Mouse (Mus musculus): Measurements from ENCODE around the gene Slc38a6. TPM values are rescaled to one million over a fixed set of nuclear protein-coding genes. Genes with fewer than 3 reads are reported as not detected.
A peak's percentile ranks its signal among the peaks of the same experiment; 100 is the strongest.

Gene Slc38a6
- total RNA-seq (2022) = 1 to 10 TPM in 3 of 4 experiments, under 1 TPM in 1; 0.99 to 2.7 (median 2.3) TPM

DNA sequence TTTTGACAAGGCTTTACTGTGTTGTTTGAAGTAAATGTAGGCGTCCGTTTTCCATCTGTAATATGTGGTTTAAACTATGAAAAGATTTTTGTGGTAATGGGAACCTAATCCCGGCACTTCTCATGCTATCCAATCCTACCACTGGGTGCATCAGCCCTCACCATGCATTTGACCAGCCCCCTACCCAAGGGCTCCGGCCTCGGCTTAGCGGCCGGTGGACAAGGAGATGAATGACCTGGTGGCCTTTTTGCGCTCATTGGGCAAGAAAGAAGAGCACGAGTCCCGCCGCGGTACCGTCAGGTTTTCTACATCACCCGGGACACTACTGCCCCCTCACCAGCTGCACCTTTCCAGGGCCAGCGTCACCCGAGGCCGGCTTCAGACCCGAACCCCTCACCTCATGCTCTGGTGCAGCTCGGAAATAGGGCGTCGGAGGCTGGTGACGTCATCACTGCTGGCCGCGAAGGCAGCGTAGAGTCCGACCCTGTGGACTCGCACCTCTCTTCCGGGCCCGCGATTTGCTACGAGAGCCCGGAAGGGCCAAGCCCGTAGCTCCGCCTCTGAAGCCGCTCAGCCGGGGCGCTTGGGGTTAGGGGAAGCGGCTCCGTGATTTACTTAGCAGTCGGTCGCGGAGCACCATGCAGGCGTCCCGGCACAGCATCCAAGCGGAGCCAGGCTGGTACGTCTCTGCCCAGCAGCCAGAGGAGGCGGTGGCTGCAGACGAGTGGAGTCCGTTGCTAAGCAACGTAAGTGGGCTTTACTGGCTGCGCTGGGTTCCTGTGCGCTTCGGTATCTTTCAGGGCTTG is at the start of gene Slc38a6, which contains the start of gene Trmt5:
Slc38a6 (plus strand) TSS at position 493 of the 806 bp plus-strand sequence.
Trmt5 (minus strand) TSS at position 424 of the 806 bp plus-strand sequence.
- peak; percentile 83 to 88 for DNase-seq (ENCODE audit: low spot score in 2 of 2)

GRCm38 (mm10) chr12:73241960-73242359 is 44.6 kb upstream of the Slc38a6 start:
- DNase-seq (ENCODE audit: low spot score in 2 of 2) = peak; percentile 20 to 52

GRCm38 (mm10) chr12:73245687-73246086 is 40.9 kb upstream of the Slc38a6 start:
- no peak for DNase-seq (ENCODE audit: low spot score in 2 of 2)

GRCm38 (mm10) chr12:73255006-73255405 is 31.6 kb upstream of the Slc38a6 start:
- DNase-seq (ENCODE audit: low spot score in 2 of 2) = no peak

- no peak for DNase-seq (ENCODE audit: low spot score in 2 of 2)
Observed at GRCm38 (mm10) chr12:73259269-73259668, 27.3 kb upstream of the Slc38a6 start.

DNA sequence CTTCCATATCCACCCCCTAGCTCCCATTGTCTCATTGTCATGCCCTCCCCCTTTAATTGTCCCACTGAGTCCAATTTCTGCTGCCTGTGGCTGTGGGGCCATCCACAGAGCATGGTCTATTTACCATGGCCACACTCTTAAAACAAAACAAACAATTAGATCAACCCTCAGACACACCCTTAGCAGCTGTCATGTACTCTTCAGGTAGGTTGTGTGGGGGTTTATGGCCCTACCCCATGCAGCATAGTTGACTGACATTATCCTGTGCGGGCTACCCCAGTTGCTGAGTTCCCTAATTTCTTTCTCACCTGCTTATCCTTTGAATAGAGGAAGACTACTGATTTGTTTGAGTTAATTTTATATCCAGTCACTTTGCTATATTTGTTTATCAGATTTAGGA is 26.2 kb upstream of the Slc38a6 start:
- DNase-seq (ENCODE audit: low spot score in 2 of 2) = no peak

- no peak for DNase-seq (ENCODE audit: low spot score in 2 of 2)
Observed at GRCm38 (mm10) chr12:73265381-73265978, 21.1 kb upstream of the Slc38a6 start.

DNA sequence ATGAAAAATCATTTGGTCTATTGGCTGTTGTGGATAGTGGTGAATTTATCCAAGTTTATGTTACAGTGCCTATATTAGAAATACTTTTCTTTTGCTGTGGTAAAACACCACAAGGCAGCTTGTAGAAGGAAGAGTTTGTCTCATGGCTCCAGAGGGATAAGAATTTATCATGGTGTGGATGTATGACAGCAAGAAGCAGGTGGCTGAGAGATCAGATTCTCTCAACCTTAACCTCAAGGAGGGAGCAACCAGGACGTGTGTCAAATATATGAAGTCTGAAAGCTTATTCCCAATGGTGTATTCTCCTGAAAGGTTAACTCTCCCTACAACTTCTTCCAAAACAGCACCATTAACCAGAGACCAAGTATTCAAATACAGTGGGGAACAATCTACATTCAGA is 20.0 kb upstream of the Slc38a6 start:
- DNase-seq (ENCODE audit: low spot score in 2 of 2) = no peak

DNA sequence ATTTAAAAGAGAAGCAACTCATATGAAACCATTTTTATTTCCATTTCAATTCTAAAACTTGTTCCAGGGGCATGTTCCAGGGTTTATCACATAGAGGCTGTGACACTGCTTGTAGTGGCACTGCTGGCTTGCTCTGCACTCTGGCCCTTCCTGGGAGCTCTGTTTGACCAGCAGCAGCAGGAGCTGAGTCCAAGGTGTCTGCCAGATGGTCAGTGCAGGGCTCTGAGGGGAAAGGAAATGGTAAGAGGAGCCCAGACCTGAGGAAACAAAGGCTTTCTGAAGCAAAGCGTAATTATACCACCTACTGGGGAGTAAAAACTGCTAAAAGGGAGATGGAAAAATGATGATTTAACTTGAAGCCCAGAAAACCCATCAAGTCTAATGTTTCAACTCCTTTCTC is 18.1 kb upstream of the Slc38a6 start:
- DNase-seq (ENCODE audit: low spot score in 2 of 2) = no peak

GRCm38 (mm10) chr12:73269531-73269930 is 17.0 kb upstream of the Slc38a6 start:
- no peak for DNase-seq (ENCODE audit: low spot score in 2 of 2)

DNA sequence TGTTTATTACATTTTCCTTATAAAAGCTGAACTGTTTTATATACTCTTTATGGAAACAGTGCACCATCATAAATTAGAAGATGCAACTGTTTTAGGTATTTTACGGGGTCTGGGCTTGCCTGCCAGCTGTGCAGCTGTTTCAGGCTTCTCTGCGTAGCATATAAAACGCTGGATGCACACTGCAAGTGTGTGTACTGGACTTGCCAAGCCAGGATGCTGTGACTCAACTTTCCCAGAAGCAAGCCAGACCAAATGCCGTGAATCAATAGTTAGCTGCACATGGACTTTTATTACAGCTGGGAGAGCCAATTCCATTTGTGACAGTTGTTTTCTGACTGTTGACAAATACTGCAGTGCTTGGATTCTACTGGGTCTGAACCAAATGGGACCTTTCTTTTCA is 16.6 kb upstream of the Slc38a6 start:
- no peak for DNase-seq (ENCODE audit: low spot score in 2 of 2)

DNA sequence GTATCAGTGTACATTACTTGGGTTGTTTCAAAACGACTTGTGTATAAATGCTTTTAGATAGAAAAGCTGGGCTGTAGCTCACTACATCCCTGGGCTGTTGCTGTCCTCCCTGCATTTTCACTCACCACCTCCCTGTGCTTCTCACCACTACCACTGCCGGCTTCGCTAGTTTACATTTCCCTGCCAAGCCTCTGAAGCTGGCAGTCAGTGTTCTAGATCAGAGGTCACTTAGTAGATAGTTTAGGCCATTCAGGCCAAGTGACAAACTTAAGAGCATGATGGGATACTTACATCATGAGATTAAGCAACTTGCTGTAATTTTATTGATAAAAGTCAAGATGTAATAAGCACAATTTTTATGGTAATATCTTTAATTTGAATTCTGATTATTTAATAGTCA is 11.7 kb upstream of the Slc38a6 start:
- no peak for DNase-seq (ENCODE audit: low spot score in 2 of 2)

GRCm38 (mm10) chr12:73287609-73288008 is 1.0 kb downstream of the Slc38a6 start:
- no peak for DNase-seq (ENCODE audit: low spot score in 2 of 2)

DNA sequence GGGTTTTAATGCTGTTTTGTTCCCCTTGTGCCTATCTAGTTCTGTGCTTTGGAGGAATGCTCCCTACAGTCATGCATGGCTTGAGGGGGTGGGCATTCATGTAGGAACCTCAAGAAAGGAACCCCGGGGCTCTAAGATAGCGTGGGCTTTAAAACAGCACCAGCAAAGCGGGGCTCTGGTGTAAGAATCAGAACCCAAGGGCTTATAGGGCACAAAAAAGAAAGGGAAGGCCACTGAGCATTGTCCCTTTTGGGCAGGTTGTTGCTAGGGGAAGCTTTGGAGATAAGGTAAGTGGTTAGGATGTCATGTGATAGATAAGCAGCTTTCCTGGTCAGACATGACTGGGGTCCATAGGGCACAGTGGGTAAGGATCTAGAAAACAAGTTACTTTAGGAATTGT is 2.0 kb downstream of the Slc38a6 start:
- no peak for DNase-seq (ENCODE audit: low spot score in 2 of 2)

- no peak for DNase-seq (ENCODE audit: low spot score in 2 of 2)
Observed at GRCm38 (mm10) chr12:73294884-73295283, 8.3 kb downstream of the Slc38a6 start.

- DNase-seq (ENCODE audit: low spot score in 2 of 2) = no peak
Observed at GRCm38 (mm10) chr12:73295505-73296140, 9.0 kb downstream of the Slc38a6 start.

DNA sequence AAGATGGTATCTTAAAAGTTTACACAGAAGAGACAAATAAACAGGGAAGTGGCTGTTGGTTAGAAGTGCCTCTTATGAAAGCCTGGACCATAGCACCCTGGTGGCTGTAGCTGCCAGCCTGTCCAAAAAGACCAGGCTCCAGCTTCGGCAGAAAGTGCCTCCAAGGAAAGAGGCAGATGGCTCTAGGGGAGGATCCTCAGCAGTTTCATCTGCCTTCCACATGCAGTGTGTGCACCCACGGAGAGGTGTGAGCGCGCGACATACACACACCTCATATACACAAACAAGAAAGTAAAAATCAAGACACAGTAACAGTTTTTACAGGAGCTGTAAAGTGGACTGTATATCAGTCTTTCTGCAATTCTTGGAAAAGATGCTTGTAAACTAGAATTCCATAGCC is 12.0 kb downstream of the Slc38a6 start:
- DNase-seq (ENCODE audit: low spot score in 2 of 2) = no peak

GRCm38 (mm10) chr12:73300531-73300930 is 14.0 kb downstream of the Slc38a6 start:
- DNase-seq (ENCODE audit: low spot score in 2 of 2) = no peak

DNA sequence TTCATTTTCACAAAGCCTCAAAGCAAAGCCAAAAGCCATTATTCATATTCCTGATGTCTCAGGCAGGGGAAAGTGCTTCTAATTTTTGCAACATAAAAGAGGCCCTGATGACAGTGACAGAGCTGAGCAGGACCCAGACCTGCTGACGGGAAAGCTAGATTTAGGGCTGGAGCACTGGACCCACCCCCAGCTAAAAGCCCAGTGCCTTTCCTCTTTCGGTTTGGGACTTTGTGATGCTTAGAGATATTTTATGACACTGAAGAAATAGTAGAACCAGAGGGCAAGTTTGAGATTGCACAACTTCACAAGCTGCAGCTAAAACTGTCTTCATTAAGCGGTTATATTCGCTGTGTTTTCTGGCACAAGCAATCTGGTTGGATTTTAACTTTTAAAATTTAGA is 18.1 kb downstream of the Slc38a6 start:
- no peak for DNase-seq (ENCODE audit: low spot score in 2 of 2)

- no peak for DNase-seq (ENCODE audit: low spot score in 2 of 2)
Observed at GRCm38 (mm10) chr12:73307750-73308149, 21.2 kb downstream of the Slc38a6 start.

DNA sequence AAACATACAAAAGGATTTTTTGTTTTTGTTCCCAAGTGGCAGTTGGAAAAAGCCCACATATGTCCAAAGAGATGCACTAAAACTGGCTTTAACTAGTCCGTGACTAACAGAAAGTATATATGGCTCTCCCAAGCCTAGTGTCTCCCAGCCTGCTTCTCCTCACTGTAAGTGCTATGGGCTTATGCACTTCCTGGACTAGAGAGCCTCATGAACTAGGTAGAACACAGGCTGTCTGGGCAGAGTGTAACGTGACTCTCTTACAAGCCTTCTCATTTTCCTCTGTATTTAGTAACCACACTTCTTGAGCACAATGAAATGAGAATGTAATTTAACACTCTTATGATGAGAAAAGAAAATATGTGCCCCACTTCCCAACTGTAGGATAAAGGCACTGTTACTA is 22.1 kb downstream of the Slc38a6 start:
- no peak for DNase-seq (ENCODE audit: low spot score in 2 of 2)
